Mouse (Mus musculus) midbrain, embryonic 11.5 days (tissue): ENCODE results near the gene Spata46. TPM values are rescaled to one million over a fixed set of nuclear protein-coding genes. Genes with fewer than 3 reads are reported as not detected.

Source experiments
- ATAC-seq: fragments of 200-750 bp; cut with Nextera tagmentation; 2 replicates; pipeline ENCODE4 v1.8.0; 2017; ENCODE audit warnings: moderate TSS enrichment, moderate library complexity; ENCODE audit not compliant: low FRiP score
- DNase-seq: peaks from one replicate; pipeline ENCODE4 v3.0.0; 2015; ENCODE audit warnings: low spot score; ENCODE audit errors: missing footprints
- H3K27ac ChIP-seq: fragments of 300-500 bp; sonication (generic); 2 replicates; pipeline ENCODE4 v1.5.1; 2014; ENCODE audit warnings: low read depth, low read length
- H3K27me3 ChIP-seq: fragments of 300-500 bp; sonication (generic); 2 replicates; pipeline ENCODE4 v1.6.1; 2014; ENCODE audit warnings: mild to moderate bottlenecking, low read length, moderate library complexity, mixed read lengths; ENCODE audit not compliant: control insufficient read depth, insufficient read depth
- H3K36me3 ChIP-seq: fragments of 300-500 bp; sonication (generic); 2 replicates; pipeline ENCODE4 v1.6.1; 2014; ENCODE audit warnings: mild to moderate bottlenecking, low read length, moderate library complexity, mixed read lengths; ENCODE audit not compliant: control insufficient read depth, insufficient read depth
- H3K4me1 ChIP-seq: fragments of 300-500 bp; sonication (generic); 2 replicates; pipeline ENCODE4 v1.6.1; 2014; ENCODE audit warnings: low read length; ENCODE audit not compliant: control insufficient read depth, insufficient read depth
- H3K4me2 ChIP-seq: fragments of 300-500 bp; sonication (generic); 2 replicates; pipeline ENCODE4 v1.6.1; 2014; ENCODE audit warnings: mild to moderate bottlenecking, moderate library complexity
- H3K4me3 ChIP-seq: fragments of 300-500 bp; sonication (generic); 2 replicates; pipeline ENCODE4 v1.5.1; 2014; ENCODE audit warnings: low read depth, low read length
- H3K9ac ChIP-seq: fragments of 300-500 bp; sonication (generic); 2 replicates; pipeline ENCODE4 v1.6.1; 2014; ENCODE audit warnings: low read length
- H3K9me3 ChIP-seq: fragments of 300-500 bp; sonication (generic); 2 replicates; pipeline ENCODE4 v1.6.1; 2016; ENCODE audit warnings: low read length; ENCODE audit not compliant: control insufficient read depth
- WGBS: fragments of 180-500 bp; shearing (Covaris S2); extraction: QIAGEN DNeasy Blood & Tissue Kit; methylation state at CpG from one replicate; pipeline ENCODE4 v1.1.7; 2014; 5-methylcytosine and 5-hydroxymethylcytosine counted together
- polyA plus RNA-seq: library from polyadenylated mRNA; unstranded; fragments of >200 nt; fragmentation: Nextera tagmentation; extraction: Ambion mirVana; gene quantifications from 2 replicates; pipeline ENCODE4 v1.2.1, GENCODE M21; 2014

Gene Spata46
- polyA plus RNA-seq, 1 experiment from 2014 or later, result 0.90 TPM

GRCm38 (mm10) chr1:170353335-170353734 is 44.7 kb downstream of the Spata46 start:
- Histone ChIP-seq H3K9ac (no peak overlapping the region), H3K4me1 (no peaks in the 10 kb centered on the region), H3K27me3 (no peaks in the 10 kb centered on the region), H3K4me2 (no peak overlapping the region), H3K36me3 (no peaks in the 10 kb centered on the region), H3K4me3 (no peak overlapping the region), H3K27ac (no peak overlapping the region), H3K9me3 (no peaks in the 10 kb centered on the region)
- ATAC-seq (no peak), DNase-seq (no peak)
- WGBS, result 84% methylated on average over 3 of the region's 3 CpGs

- Histone ChIP-seq H3K9me3 (no peaks in the 10 kb centered on the region), H3K4me2 (no peak overlapping the region), H3K4me1 (no peaks in the 10 kb centered on the region), H3K36me3 (no peaks in the 10 kb centered on the region), H3K4me3 (no peak overlapping the region), H3K9ac (no peak overlapping the region), H3K27ac (no peak overlapping the region), H3K27me3 (no peaks in the 10 kb centered on the region)
- 76% methylated on average over 10 of the region's 10 CpGs for WGBS
- DNase-seq (peak; percentile 79), ATAC-seq (no peak)
Measured at GRCm38 (mm10) chr1:170360183-170360915, 51.7 kb downstream of the Spata46 start.

Other genes starting within 250 kb of the Spata46 start
- 21.6 and 23.1 TPM in 2 replicates for gene Ddr2, start 198.0 kb upstream of the Spata46 start, polyA plus RNA-seq
- 61.7 and 67.7 TPM in 2 replicates for gene Uap1, start 133.8 kb upstream of the Spata46 start, polyA plus RNA-seq
- 16.3 and 17.4 TPM in 2 replicates for gene Uhmk1, start 93.4 kb upstream of the Spata46 start, polyA plus RNA-seq
- not detected in 2 replicates for gene Sh2d1b2, start 76.1 kb upstream of the Spata46 start, polyA plus RNA-seq
- not detected in 2 replicates for gene Sh2d1b1, start 31.5 kb upstream of the Spata46 start, polyA plus RNA-seq
- 1.9 and 2.4 TPM in 2 replicates for gene Gm7694, start 2.5 kb upstream of the Spata46 start, polyA plus RNA-seq